Mouse (Mus musculus): ENCODE data around the gene Ehhadh. TPM values are rescaled to one million over a fixed set of nuclear protein-coding genes. Genes with fewer than 3 reads are reported as not detected.
A peak's percentile ranks its signal among the peaks of the same experiment; 100 is the strongest.

Ehhadh gene
- polyA plus RNA-seq (2014; fragmentation: Nextera tagmentation; extraction: Ambion mirVana): 1.9 and 2.7 TPM in 2 replicates

GRCm38 (mm10) chr16:21787516-21788353, at the start of gene Ehhadh:
Gene Ehhadh (minus strand): TSS chr16:21787807.
- ATAC-seq (ENCODE audit: low FRiP score) (peak; percentile 91), DNase-seq (ENCODE audit: low spot score) (peak; percentile 66)
- Histone ChIP-seq H3K4me3 (ENCODE audit: low read depth, low read length) (peak within 1 kb of the TSS; percentile 30), H3K9me3 (ENCODE audit: control insufficient read depth, low read length) (no peaks in the 10 kb centered on the region), H3K4me1 (replicated peaks; ENCODE audit: control insufficient read depth, insufficient read depth, low read length) (no peaks in the 10 kb centered on the region), H3K27me3 (ENCODE audit: control insufficient read depth, insufficient read depth, low read length) (no peaks in the 10 kb centered on the region), H3K9ac (ENCODE audit: low read depth, low read length) (peak within 1 kb of the TSS; percentile 40), H3K4me2 (replicated peaks; ENCODE audit: low read depth, low read length) (peak within 1 kb of the TSS; percentile 42), H3K27ac (ENCODE audit: low read depth, low read length) (no peak within 1 kb of the TSS), H3K36me3 (ENCODE audit: control insufficient read depth, insufficient read depth, low read length) (no peaks in the 10 kb centered on the region)
- WGBS: 8% methylated on average over 28 of the region's 28 CpGs

DNA sequence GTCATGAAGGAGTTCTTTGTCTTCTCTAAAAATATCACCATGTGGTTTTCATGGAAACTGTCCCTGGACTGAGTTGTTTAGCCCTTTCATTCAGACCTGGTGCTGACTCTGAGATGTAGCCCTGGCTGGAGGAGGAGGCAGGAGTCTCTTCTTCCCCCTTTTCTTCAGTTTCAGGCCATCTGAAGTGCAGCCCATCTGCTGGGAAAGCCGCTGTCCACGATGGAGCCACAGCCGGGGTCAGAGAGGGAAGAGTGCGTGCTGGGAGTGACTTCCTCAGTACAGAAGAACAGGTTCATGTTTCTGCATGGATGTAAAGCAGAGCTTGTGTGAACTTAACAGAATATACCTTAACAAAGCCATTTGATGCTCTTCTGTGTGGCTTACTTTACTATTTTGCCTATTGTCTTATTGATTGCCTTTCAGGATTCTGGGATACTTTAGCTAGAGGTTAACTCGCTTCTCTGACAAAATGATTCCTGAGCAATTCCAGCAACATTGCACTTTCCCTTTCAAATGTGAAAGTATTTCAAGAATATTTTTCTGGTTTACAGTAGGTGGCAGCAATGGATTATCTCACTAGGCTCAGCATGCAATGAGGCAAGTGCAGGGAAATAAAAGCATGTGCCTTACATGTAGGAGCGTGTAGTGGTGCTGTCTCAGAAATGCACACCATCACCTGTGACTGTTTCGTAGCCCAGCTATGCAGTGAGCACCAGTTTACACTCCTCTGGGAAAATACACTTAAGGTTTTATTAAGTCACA, 48.9 kb upstream of the Ehhadh start:
- no peaks in the 10 kb centered on the region for H3K36me3 ChIP-seq (ENCODE audit: control insufficient read depth, insufficient read depth, low read length)
- WGBS: 62% methylated on average over 7 of the region's 7 CpGs
- no peak overlapping the region for H3K27ac ChIP-seq (ENCODE audit: low read depth, low read length)
- H3K9me3 ChIP-seq (ENCODE audit: control insufficient read depth, low read length): no peaks in the 10 kb centered on the region
- H3K4me2 ChIP-seq (replicated peaks; ENCODE audit: low read depth, low read length): no peak overlapping the region
- ATAC-seq (ENCODE audit: low FRiP score) (no peak), DNase-seq (ENCODE audit: low spot score) (no peak)
- no peaks in the 10 kb centered on the region for H3K27me3 ChIP-seq (ENCODE audit: control insufficient read depth, insufficient read depth, low read length)
- no peak overlapping the region for H3K4me3 ChIP-seq (ENCODE audit: low read depth, low read length)
- no peak overlapping the region for H3K9ac ChIP-seq (ENCODE audit: low read depth, low read length)
- H3K4me1 ChIP-seq (replicated peaks; ENCODE audit: control insufficient read depth, insufficient read depth, low read length): no peaks in the 10 kb centered on the region

- DNase-seq (ENCODE audit: low spot score) (no peak), ATAC-seq (ENCODE audit: low FRiP score) (no peak)
Observed at GRCm38 (mm10) chr16:21835584-21835931, 48.0 kb upstream of the Ehhadh start.

DNA sequence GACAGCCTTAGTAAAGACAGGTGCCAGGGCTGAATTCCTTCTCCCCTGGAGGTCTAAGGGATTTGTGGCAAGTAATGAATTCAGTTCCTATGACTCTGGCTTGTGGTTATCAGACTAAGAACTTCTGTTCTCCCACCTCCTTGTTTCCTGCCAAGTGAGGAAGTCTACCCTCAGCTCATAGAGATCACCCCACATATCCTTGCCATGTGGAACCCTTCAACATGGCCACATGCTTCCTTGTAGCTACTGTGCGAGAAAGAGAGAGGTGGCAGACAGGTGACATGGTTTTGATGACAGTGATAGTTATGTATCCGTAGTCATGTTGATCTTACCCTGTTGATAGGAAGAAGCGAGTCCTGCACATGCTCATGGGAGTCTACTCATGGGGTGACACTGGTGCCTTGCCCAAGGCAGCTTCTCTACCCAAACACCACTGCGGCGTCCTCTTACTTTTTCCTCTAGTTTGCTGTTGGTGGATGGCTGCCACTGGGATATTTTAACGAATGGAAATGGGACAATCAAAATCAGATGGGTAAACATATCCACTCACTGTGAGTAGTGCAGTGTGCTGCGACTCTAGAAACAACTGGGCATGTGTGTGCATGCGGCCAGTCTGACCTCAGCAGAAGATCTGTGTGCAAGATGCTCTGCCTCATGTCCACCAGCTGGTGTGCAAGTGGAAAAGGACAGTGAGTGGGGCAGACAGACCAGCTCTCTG, 47.4 kb upstream of the Ehhadh start:
- 85% methylated on average over 8 of the region's 8 CpGs for WGBS
- ATAC-seq (ENCODE audit: low FRiP score): no peak
- Histone ChIP-seq H3K4me2 (replicated peaks; ENCODE audit: low read depth, low read length) (no peak overlapping the region), H3K27ac (ENCODE audit: low read depth, low read length) (no peak overlapping the region), H3K4me3 (ENCODE audit: low read depth, low read length) (no peak overlapping the region), H3K9ac (ENCODE audit: low read depth, low read length) (no peak overlapping the region), H3K36me3 (ENCODE audit: control insufficient read depth, insufficient read depth, low read length) (no peaks in the 10 kb centered on the region), H3K9me3 (ENCODE audit: control insufficient read depth, low read length) (no peaks in the 10 kb centered on the region), H3K27me3 (ENCODE audit: control insufficient read depth, insufficient read depth, low read length) (no peaks in the 10 kb centered on the region), H3K4me1 (replicated peaks; ENCODE audit: control insufficient read depth, insufficient read depth, low read length) (no peaks in the 10 kb centered on the region)
- DNase-seq (ENCODE audit: low spot score): no peak

More at GRCm38 (mm10) chr16:21835584-21835931, 48.0 kb upstream of the Ehhadh start:
- H3K4me2 ChIP-seq (replicated peaks; ENCODE audit: low read depth, low read length): no peak overlapping the region
- H3K36me3 ChIP-seq (ENCODE audit: control insufficient read depth, insufficient read depth, low read length): no peaks in the 10 kb centered on the region
- no peaks in the 10 kb centered on the region for H3K27me3 ChIP-seq (ENCODE audit: control insufficient read depth, insufficient read depth, low read length)
- H3K9me3 ChIP-seq (ENCODE audit: control insufficient read depth, low read length): no peaks in the 10 kb centered on the region
- H3K27ac ChIP-seq (ENCODE audit: low read depth, low read length): no peak overlapping the region
- no peak overlapping the region for H3K9ac ChIP-seq (ENCODE audit: low read depth, low read length)
- H3K4me1 ChIP-seq (replicated peaks; ENCODE audit: control insufficient read depth, insufficient read depth, low read length): no peaks in the 10 kb centered on the region
- 70% methylated on average over 7 of the region's 7 CpGs for WGBS
- no peak overlapping the region for H3K4me3 ChIP-seq (ENCODE audit: low read depth, low read length)

DNA sequence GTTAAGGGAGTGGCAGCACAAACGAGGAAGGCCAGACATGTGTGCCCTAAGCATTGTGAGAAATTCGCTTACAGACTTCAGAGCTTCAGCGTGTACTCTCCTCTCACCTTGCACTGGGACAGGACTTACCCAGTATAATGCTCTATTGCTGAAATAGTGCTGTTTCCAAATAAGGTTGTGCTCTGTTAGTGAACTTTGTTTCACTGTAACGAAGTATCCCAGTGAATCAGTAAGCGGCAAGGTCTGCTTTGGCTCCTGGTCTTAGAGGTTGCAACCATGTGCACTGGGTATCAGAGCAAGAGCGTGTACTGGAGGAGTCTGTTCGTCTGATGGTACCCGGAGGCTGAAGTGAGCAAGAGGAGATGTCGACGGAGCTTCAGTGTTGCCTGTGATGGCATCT, 46.4 kb upstream of the Ehhadh start:
- ATAC-seq (ENCODE audit: low FRiP score) (no peak), DNase-seq (ENCODE audit: low spot score) (no peak)
- H3K36me3 ChIP-seq (ENCODE audit: control insufficient read depth, insufficient read depth, low read length): no peaks in the 10 kb centered on the region
- no peaks in the 10 kb centered on the region for H3K4me1 ChIP-seq (replicated peaks; ENCODE audit: control insufficient read depth, insufficient read depth, low read length)
- H3K4me3 ChIP-seq (ENCODE audit: low read depth, low read length): no peak overlapping the region
- no peaks in the 10 kb centered on the region for H3K9me3 ChIP-seq (ENCODE audit: control insufficient read depth, low read length)
- H3K27me3 ChIP-seq (ENCODE audit: control insufficient read depth, insufficient read depth, low read length): no peaks in the 10 kb centered on the region
- WGBS: 75% methylated on average over 10 of the region's 10 CpGs
- H3K9ac ChIP-seq (ENCODE audit: low read depth, low read length): no peak overlapping the region
- no peak overlapping the region for H3K27ac ChIP-seq (ENCODE audit: low read depth, low read length)
- no peak overlapping the region for H3K4me2 ChIP-seq (replicated peaks; ENCODE audit: low read depth, low read length)

GRCm38 (mm10) chr16:21833469-21833868, 45.9 kb upstream of the Ehhadh start:
- H3K4me3 ChIP-seq (ENCODE audit: low read depth, low read length): no peak overlapping the region
- H3K36me3 ChIP-seq (ENCODE audit: control insufficient read depth, insufficient read depth, low read length): no peaks in the 10 kb centered on the region
- no peaks in the 10 kb centered on the region for H3K4me1 ChIP-seq (replicated peaks; ENCODE audit: control insufficient read depth, insufficient read depth, low read length)
- ATAC-seq (ENCODE audit: low FRiP score) (no peak), DNase-seq (ENCODE audit: low spot score) (no peak)
- no peak overlapping the region for H3K27ac ChIP-seq (ENCODE audit: low read depth, low read length)
- no peaks in the 10 kb centered on the region for H3K27me3 ChIP-seq (ENCODE audit: control insufficient read depth, insufficient read depth, low read length)
- H3K4me2 ChIP-seq (replicated peaks; ENCODE audit: low read depth, low read length): no peak overlapping the region
- 58% methylated on average over 1 of the region's 1 CpGs for WGBS
- no peaks in the 10 kb centered on the region for H3K9me3 ChIP-seq (ENCODE audit: control insufficient read depth, low read length)
- H3K9ac ChIP-seq (ENCODE audit: low read depth, low read length): no peak overlapping the region

DNA sequence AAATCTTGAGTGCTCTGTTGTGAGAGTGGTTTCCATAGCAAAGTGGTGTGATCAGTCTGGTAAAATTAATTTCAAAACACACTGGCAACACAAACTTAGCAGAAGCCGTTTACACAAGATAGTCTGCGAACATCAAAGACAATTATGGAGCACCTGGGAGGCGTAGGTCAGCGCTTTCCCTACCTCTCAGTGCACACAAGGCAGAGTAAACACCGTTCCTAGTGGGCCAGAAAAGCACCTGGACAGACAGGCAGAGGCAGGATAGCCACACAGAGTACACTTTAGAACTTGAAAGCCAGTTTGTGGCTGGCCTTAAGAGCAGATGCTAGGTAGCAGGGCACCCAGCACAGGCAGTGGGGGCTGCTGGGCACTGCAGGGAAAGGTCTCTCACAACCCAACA, 44.2 kb upstream of the Ehhadh start:
- Histone ChIP-seq H3K36me3 (ENCODE audit: control insufficient read depth, insufficient read depth, low read length) (no peaks in the 10 kb centered on the region), H3K4me1 (replicated peaks; ENCODE audit: control insufficient read depth, insufficient read depth, low read length) (no peaks in the 10 kb centered on the region), H3K4me2 (replicated peaks; ENCODE audit: low read depth, low read length) (no peak overlapping the region), H3K27me3 (ENCODE audit: control insufficient read depth, insufficient read depth, low read length) (no peaks in the 10 kb centered on the region), H3K4me3 (ENCODE audit: low read depth, low read length) (no peak overlapping the region), H3K9ac (ENCODE audit: low read depth, low read length) (no peak overlapping the region), H3K27ac (ENCODE audit: low read depth, low read length) (no peak overlapping the region), H3K9me3 (ENCODE audit: control insufficient read depth, low read length) (no peaks in the 10 kb centered on the region)
- WGBS: 89% methylated on average over 5 of the region's 5 CpGs
- ATAC-seq (ENCODE audit: low FRiP score) (no peak), DNase-seq (ENCODE audit: low spot score) (no peak)

- 50% methylated on average over 6 of the region's 6 CpGs for WGBS
Observed at GRCm38 (mm10) chr16:21830784-21831183, 43.2 kb upstream of the Ehhadh start.

More at GRCm38 (mm10) chr16:21830784-21831183, 43.2 kb upstream of the Ehhadh start:
- ATAC-seq (ENCODE audit: low FRiP score) (no peak), DNase-seq (ENCODE audit: low spot score) (no peak)
- no peaks in the 10 kb centered on the region for H3K27me3 ChIP-seq (ENCODE audit: control insufficient read depth, insufficient read depth, low read length)
- H3K36me3 ChIP-seq (ENCODE audit: control insufficient read depth, insufficient read depth, low read length): no peaks in the 10 kb centered on the region
- H3K9ac ChIP-seq (ENCODE audit: low read depth, low read length): no peak overlapping the region
- H3K9me3 ChIP-seq (ENCODE audit: control insufficient read depth, low read length): no peaks in the 10 kb centered on the region
- no peak overlapping the region for H3K4me3 ChIP-seq (ENCODE audit: low read depth, low read length)
- no peaks in the 10 kb centered on the region for H3K4me1 ChIP-seq (replicated peaks; ENCODE audit: control insufficient read depth, insufficient read depth, low read length)
- H3K4me2 ChIP-seq (replicated peaks; ENCODE audit: low read depth, low read length): no peak overlapping the region
- no peak overlapping the region for H3K27ac ChIP-seq (ENCODE audit: low read depth, low read length)
